Mouse (Mus musculus): ENCODE measurements at regions not wholly inside any gene's neighbourhood (a gene's known extent, or its start where the extent isn't known, plus 50 kb on each side); places are given as distances from the start of the nearest gene placed in this dataset.

GRCm38 (mm10) chr7:124836531-124836930 lies 607.9 kb upstream of the Kdm8 start:
- ATAC-seq (no peak), DNase-seq (no peak)
- Histone ChIP-seq H3K4me1 (ENCODE audit: insufficient read depth) (no peaks in the 10 kb centered on the region), H3K9me3 (ENCODE audit: low read length) (0 out of 2 replicates have a peak, but pooled peaks cover 3% of the 10 kb centered on the region), H3K4me3 (ENCODE audit: low read depth, low read length) (no peak overlapping the region), H3K27me3 (ENCODE audit: insufficient read depth, low read length) (no peaks in the 10 kb centered on the region), H3K9ac (no peak overlapping the region), H3K36me3 (ENCODE audit: insufficient read depth) (no peaks in the 10 kb centered on the region), H3K4me2 (ENCODE audit: low read depth) (no peak overlapping the region), H3K27ac (ENCODE audit: low read depth, low read length) (no peak overlapping the region)
- 92% methylated on average over 3 of the region's 3 CpGs for WGBS
- no peak for TF ChIP-seq CTCF (IDR thresholded peaks at IDR 0.05; ENCODE audit: low read depth)

DNA sequence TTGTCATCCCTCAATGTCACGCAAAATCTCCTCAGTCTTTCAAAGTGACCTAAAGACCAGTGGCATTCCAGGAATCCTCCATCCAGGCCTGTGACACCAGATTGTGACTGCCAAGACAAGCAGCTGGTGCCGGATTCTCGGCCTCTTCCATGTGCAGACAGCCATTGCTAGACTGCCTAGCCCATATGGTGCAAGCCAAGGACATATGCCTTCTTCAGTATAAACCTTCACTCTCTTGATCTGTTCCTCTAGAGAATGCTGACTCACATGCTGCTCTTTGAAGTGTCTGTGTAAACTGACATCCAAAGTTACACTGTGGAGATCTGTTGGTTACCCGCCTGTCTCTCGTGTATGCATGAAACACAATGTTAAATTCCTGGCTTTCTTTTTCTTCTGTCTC lies 589.4 kb upstream of the Kdm8 start:
- WGBS: 70% methylated on average over 5 of the region's 5 CpGs
- ATAC-seq (peak; percentile 91), DNase-seq (peak; percentile 60)
- H3K4me2 ChIP-seq (ENCODE audit: low read depth): no peak overlapping the region
- H3K27me3 ChIP-seq (ENCODE audit: insufficient read depth, low read length): no peaks in the 10 kb centered on the region
- no peak for TF ChIP-seq CTCF (IDR thresholded peaks at IDR 0.05; ENCODE audit: low read depth)
- H3K4me3 ChIP-seq (ENCODE audit: low read depth, low read length): no peak overlapping the region
- no peaks in the 10 kb centered on the region for H3K36me3 ChIP-seq (ENCODE audit: insufficient read depth)
- no peak overlapping the region for H3K9ac ChIP-seq
- no peaks in the 10 kb centered on the region for H3K4me1 ChIP-seq (ENCODE audit: insufficient read depth)
- no peaks in the 10 kb centered on the region for H3K9me3 ChIP-seq (ENCODE audit: low read length)
- H3K27ac ChIP-seq (ENCODE audit: low read depth, low read length): no peak overlapping the region

- no peak overlapping the region for H3K4me3 ChIP-seq (ENCODE audit: low read depth, low read length)
- ATAC-seq: no peak
- TF ChIP-seq CTCF (IDR thresholded peaks at IDR 0.05; ENCODE audit: low read depth): no peak
- H3K9me3 ChIP-seq (ENCODE audit: low read length): no peaks in the 10 kb centered on the region
- no peaks in the 10 kb centered on the region for H3K27me3 ChIP-seq (ENCODE audit: insufficient read depth, low read length)
- DNase-seq: no peak
- whole genome bisulfite sequencing: 82% methylated on average over 3 of the region's 3 CpGs
- H3K4me2 ChIP-seq (ENCODE audit: low read depth): no peak overlapping the region
- no peaks in the 10 kb centered on the region for H3K36me3 ChIP-seq (ENCODE audit: insufficient read depth)
- H3K4me1 ChIP-seq (ENCODE audit: insufficient read depth): no peaks in the 10 kb centered on the region
- H3K9ac ChIP-seq: no peak overlapping the region
- H3K27ac ChIP-seq (ENCODE audit: low read depth, low read length): no peak overlapping the region
These were observed 587.4 kb upstream of the Kdm8 start for GRCm38 (mm10) chr7:124857106-124857505.

- 100% methylated on average over 2 of the region's 2 CpGs for WGBS
- H3K9me3 ChIP-seq (ENCODE audit: low read length): no peaks in the 10 kb centered on the region
- TF ChIP-seq CTCF (IDR thresholded peaks at IDR 0.05; ENCODE audit: low read depth): no peak
- ATAC-seq (no peak), DNase-seq (no peak)
- H3K27me3 ChIP-seq (ENCODE audit: insufficient read depth, low read length): no peaks in the 10 kb centered on the region
- no peaks in the 10 kb centered on the region for H3K36me3 ChIP-seq (ENCODE audit: insufficient read depth)
- H3K27ac ChIP-seq (ENCODE audit: low read depth, low read length): no peak overlapping the region
- no peak overlapping the region for H3K9ac ChIP-seq
- H3K4me3 ChIP-seq (ENCODE audit: low read depth, low read length): no peak overlapping the region
- H3K4me1 ChIP-seq (ENCODE audit: insufficient read depth): no peaks in the 10 kb centered on the region
- no peak overlapping the region for H3K4me2 ChIP-seq (ENCODE audit: low read depth)
These were observed 583.1 kb upstream of the Kdm8 start for GRCm38 (mm10) chr7:124861397-124861796.

DNA sequence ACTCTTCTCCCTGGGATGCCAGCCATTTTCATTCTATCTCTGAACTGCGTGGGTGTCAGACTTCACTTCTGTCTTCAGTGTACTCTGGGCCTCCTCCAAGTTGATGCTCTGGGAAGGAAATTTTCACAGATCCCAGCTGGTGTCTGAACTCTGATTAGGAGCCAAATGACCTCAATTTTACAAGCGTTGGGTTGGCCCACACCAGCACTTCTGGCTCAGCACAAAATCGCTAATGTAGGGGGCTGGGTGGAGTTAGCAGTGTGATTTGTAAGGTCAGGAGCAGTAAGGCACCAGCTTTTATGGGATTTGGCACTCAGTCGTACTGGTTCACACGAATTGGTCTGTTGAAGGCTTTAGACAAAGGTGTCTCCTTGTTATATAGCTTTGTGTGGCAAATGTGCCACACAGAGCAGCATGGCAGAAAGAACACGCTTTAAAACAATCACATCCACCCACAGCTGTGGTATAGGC lies 576.3 kb upstream of the Kdm8 start:
- Histone ChIP-seq H3K27me3 (ENCODE audit: insufficient read depth, low read length) (no peaks in the 10 kb centered on the region), H3K27ac (ENCODE audit: low read depth, low read length) (no peak overlapping the region), H3K4me2 (ENCODE audit: low read depth) (no peak overlapping the region), H3K4me3 (ENCODE audit: low read depth, low read length) (no peak overlapping the region), H3K36me3 (ENCODE audit: insufficient read depth) (no peaks in the 10 kb centered on the region), H3K4me1 (ENCODE audit: insufficient read depth) (no peaks in the 10 kb centered on the region), H3K9ac (no peak overlapping the region), H3K9me3 (ENCODE audit: low read length) (no peaks in the 10 kb centered on the region)
- no peak for TF ChIP-seq CTCF (IDR thresholded peaks at IDR 0.05; ENCODE audit: low read depth)
- 24% methylated on average over 6 of the region's 6 CpGs for WGBS
- peak; percentile 26 for DNase-seq
- ATAC-seq: peak; percentile 38; the same call in 1 of the 2 replicates

DNA sequence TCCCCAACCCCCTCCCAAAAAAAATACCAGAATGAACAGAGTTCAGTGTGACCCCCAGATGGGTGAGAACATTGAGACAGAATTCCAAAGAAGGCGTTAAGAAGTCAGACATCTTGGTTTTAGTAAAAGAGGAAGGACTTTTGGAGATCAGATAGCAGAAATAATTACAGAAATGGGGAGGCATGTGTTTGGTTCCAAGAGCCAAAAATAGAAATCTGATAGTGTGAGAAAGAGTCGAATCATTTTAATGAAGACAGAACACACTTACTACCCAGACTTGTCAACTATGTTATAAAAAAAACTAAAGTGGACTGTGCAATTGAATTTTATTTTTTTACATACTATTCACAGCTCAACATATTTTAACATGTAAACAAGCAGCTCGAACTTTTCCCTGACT lies 575.9 kb upstream of the Kdm8 start:
- no peaks in the 10 kb centered on the region for H3K27me3 ChIP-seq (ENCODE audit: insufficient read depth, low read length)

GRCm38 (mm10) chr7:124880771-124881170 lies 563.7 kb upstream of the Kdm8 start:
- no peak for TF ChIP-seq CTCF (IDR thresholded peaks at IDR 0.05; ENCODE audit: low read depth)
- Histone ChIP-seq H3K9me3 (ENCODE audit: low read length) (no peaks in the 10 kb centered on the region), H3K4me1 (ENCODE audit: insufficient read depth) (no peaks in the 10 kb centered on the region), H3K27ac (ENCODE audit: low read depth, low read length) (no peak overlapping the region), H3K27me3 (ENCODE audit: insufficient read depth, low read length) (no peaks in the 10 kb centered on the region), H3K36me3 (ENCODE audit: insufficient read depth) (no peaks in the 10 kb centered on the region), H3K4me2 (ENCODE audit: low read depth) (no peak overlapping the region), H3K4me3 (ENCODE audit: low read depth, low read length) (no peak overlapping the region), H3K9ac (no peak overlapping the region)
- DNase-seq: no peak
- no peak for ATAC-seq
- 88% methylated on average over 6 of the region's 6 CpGs for WGBS

More for the DNA sequence above, 575.9 kb upstream of the Kdm8 start:
- ATAC-seq (no peak), DNase-seq (no peak)
- Histone ChIP-seq H3K36me3 (ENCODE audit: insufficient read depth) (no peaks in the 10 kb centered on the region), H3K9ac (no peak overlapping the region), H3K27ac (ENCODE audit: low read depth, low read length) (no peak overlapping the region), H3K4me1 (ENCODE audit: insufficient read depth) (no peaks in the 10 kb centered on the region), H3K4me3 (ENCODE audit: low read depth, low read length) (no peak overlapping the region), H3K9me3 (ENCODE audit: low read length) (no peaks in the 10 kb centered on the region), H3K4me2 (ENCODE audit: low read depth) (no peak overlapping the region)
- 45% methylated on average over 3 of the region's 3 CpGs for WGBS
- no peak for TF ChIP-seq CTCF (IDR thresholded peaks at IDR 0.05; ENCODE audit: low read depth)

DNA sequence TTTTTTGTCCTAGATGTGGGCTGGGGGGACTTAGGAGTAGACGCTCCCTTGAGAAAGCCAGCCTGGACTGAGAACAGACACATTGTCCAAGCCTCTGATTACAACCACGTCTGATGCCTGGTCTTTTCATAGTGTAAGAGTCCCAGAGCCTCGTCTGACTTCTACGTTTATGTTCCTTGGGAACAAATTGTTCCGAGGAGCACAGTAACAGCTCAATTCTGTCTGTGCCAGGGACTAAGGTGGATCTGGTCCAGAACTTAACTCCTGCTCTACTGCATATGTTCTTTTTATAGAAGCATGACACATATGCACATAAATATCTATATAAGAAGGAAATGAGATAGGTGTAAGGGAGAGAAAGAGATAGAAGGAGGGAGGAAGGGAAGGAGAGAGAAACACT lies 537.2 kb upstream of the Kdm8 start:
- H3K4me1 ChIP-seq (ENCODE audit: insufficient read depth): no peaks in the 10 kb centered on the region

More for the DNA sequence above, 537.2 kb upstream of the Kdm8 start:
- DNase-seq (peak; percentile 39), ATAC-seq (no peak)
- Histone ChIP-seq H3K9me3 (ENCODE audit: low read length) (no peaks in the 10 kb centered on the region), H3K9ac (no peak overlapping the region), H3K36me3 (ENCODE audit: insufficient read depth) (no peaks in the 10 kb centered on the region), H3K27ac (ENCODE audit: low read depth, low read length) (no peak overlapping the region), H3K4me2 (ENCODE audit: low read depth) (no peak overlapping the region), H3K4me3 (ENCODE audit: low read depth, low read length) (no peak overlapping the region), H3K27me3 (ENCODE audit: insufficient read depth, low read length) (no peaks in the 10 kb centered on the region)
- WGBS: 31% methylated on average over 5 of the region's 5 CpGs
- TF ChIP-seq CTCF (IDR thresholded peaks at IDR 0.05; ENCODE audit: low read depth): no peak

Measured in forebrain, postnatal 0 days (tissue).